Mouse (Mus musculus) bone marrow, adult 2 months (tissue): Measurements from ENCODE around the gene Rbm28. TPM values are rescaled to one million over a fixed set of nuclear protein-coding genes. Genes with fewer than 3 reads are reported as not detected.

Source experiments
- H3K27ac ChIP-seq: fragments of 200-500 bp; 2 replicates; pipeline ENCODE4 v1.5.1; 2012; ENCODE audit warnings: low read depth, mild to moderate bottlenecking, control low read depth, inconsistent platforms, low read length; ENCODE audit not compliant: control insufficient read depth, poor library complexity, insufficient read depth
- H3K4me1 ChIP-seq: fragments of 200-500 bp; 2 replicates; pipeline ENCODE4 v1.6.1; 2011; ENCODE audit warnings: low read length; ENCODE audit not compliant: control insufficient read depth, insufficient read depth
- H3K4me3 ChIP-seq: fragments of 200-500 bp; replicated peaks from 2 replicates; pipeline ENCODE3; 2011; ENCODE audit warnings: mild to moderate bottlenecking, low read depth, low read length, control low read depth; ENCODE audit not compliant: control insufficient read depth
- CTCF ChIP-seq: fragments of 200-500 bp; IDR thresholded peaks from 2 replicates; pipeline ENCODE4 v1.5.1; 2011; ENCODE audit warnings: low read length, control low read depth; ENCODE audit not compliant: control insufficient read depth, insufficient read depth
- POLR2A ChIP-seq: fragments of 200-500 bp; IDR thresholded peaks from 2 replicates; pipeline ENCODE4 v1.6.1; 2011; ENCODE audit warnings: low read depth, mild to moderate bottlenecking, control low read depth, low read length, borderline replicate concordance; ENCODE audit not compliant: control insufficient read depth
- WGBS: fragments of 180-500 bp; shearing (Covaris S2); methylation state at CpG from one replicate; pipeline ENCODE4 v1.1.7; 2018; 5-methylcytosine and 5-hydroxymethylcytosine counted together
- polyA plus RNA-seq: library from polyadenylated mRNA; stranded (reverse); fragments of >200 nt; gene quantifications from 2 replicates; pipeline ENCODE4 v1.2.4, GENCODE M21; 2011; ENCODE audit warnings: low replicate concordance; ENCODE audit not compliant: missing spikeins, insufficient read depth, insufficient read length

Gene Rbm28
- polyA plus RNA-seq, 1 experiment, result 21.5 TPM

DNA sequence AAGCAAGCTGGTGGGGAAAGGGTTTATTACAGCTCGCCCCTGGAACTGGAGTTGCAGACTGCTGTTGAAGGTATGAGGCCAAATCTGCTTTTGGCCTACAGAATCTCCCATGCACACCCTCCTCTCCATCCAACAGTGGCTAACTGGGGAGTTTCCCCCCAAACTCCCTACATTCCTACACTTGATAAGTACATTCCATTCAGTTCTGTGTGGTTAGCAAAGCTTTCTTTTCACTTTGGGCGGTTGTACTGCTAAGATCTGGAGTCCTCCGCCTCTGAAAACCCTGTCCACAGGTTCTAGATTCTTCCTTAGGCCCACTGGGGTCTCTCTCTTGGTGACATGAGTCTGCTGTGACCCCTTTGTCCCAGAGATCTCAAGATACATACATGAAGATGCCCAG lies 19.8 kb downstream of the Rbm28 start:
- Histone ChIP-seq H3K4me3 (no peak overlapping the region), H3K4me1 (no peaks in the 10 kb centered on the region), H3K27ac (no peak overlapping the region)
- 94% methylated on average over 3 of the region's 3 CpGs for WGBS
- TF ChIP-seq POLR2A (no peak), CTCF (no peak)

DNA sequence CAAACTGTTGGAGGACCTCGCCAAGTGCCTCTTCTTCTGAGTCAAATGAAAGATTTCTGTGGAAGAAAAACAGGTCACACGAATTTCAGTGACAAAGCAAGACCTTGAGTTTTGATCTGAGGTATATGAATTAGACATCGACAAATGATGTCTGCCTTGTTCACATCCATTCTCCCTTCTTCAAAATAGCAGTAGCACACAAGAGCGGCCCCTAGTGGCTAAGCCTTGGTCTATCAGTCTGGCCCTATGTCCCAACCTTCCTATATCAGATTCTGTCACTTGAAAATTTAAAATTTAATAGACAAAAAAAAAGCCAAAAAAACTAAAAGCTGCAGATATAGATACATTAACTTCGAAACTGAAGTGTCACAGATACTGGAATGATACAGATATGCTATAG lies 21.2 kb downstream of the Rbm28 start:
- Histone ChIP-seq H3K27ac (no peak overlapping the region), H3K4me3 (no peak overlapping the region), H3K4me1 (no peaks in the 10 kb centered on the region; the same call in 1 of the 2 replicates)
- TF ChIP-seq POLR2A (no peak), CTCF (peak; percentile 51)
- WGBS, result 39% methylated on average over 5 of the region's 5 CpGs

DNA sequence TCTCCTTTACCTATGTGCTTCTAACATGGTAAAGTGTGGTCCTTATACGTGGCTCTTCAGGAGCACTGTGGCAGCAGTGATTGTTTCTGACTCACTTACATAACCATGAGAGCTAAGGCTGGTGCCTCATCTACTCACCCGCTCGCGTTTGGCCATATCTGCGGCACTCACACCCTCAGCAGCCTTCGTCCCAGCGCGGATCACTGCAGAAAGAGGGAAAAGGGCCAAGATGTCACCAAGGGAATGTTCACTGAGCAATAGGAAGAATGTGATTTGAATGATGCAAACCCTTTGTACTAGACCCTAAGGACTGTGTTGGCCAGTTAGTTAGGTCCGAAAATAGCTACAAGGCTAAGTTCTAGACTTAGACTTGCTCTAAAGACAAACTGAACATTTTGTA lies 27.4 kb downstream of the Rbm28 start:
- TF ChIP-seq CTCF (no peak), POLR2A (no peak)
- Histone ChIP-seq H3K27ac (no peak overlapping the region), H3K4me3 (no peak overlapping the region), H3K4me1 (no peaks in the 10 kb centered on the region; the same call in 1 of the 2 replicates)
- 90% methylated on average over 9 of the region's 9 CpGs for WGBS

DNA sequence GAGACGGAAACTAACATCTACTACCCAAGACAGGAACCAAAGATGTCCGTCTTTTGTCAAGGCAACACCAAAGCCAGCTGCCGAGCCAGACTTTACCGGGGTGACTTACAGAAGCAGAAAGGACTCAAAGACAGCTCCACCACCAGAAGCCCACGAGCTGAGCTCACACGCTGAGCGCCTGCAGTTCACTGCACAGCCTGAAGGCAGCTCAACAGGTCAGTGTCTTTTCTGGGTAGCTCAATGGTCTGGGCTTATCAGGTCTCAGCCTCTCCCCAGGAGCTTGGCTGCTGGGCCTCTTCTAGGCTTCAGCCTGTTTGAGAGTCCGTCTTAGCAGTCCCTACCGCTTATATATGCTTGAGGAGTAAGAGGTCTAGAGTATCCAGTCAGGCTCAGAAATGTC lies 31.7 kb downstream of the Rbm28 start:
- no peak overlapping the region for H3K4me3 ChIP-seq
- TF ChIP-seq CTCF (no peak), POLR2A (no peak)

DNA sequence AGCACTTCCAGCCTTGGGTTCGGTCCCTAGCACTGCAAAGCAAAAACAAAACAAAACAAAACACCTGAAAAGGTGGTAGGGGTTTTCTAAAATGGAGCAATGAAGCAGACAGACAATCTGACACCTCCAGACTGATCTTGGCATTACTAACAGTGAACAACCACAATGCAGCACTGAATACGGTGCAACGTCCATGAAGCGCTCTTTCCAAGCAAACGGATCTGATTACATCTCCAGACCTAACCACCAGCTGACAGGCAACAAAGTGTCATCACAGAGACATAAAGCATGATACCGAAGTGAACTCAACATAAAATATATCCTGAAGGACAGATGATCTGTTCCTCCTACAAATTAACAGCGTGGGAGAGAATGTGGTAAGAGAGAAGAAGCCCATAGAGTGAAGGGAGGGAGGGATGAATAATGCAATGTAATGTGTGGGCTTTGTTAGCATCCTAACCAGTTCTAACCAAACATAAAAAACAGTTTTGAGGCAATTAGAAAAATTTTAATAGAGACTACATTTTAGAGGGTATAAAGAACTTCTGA lies 37.9 kb downstream of the Rbm28 start:
- 88% methylated on average over 7 of the region's 7 CpGs for WGBS
- TF ChIP-seq POLR2A (no peak), CTCF (no peak)
- H3K4me3 ChIP-seq, result no peak overlapping the region
- H3K4me1 ChIP-seq, result no peaks in the 10 kb centered on the region
- H3K27ac ChIP-seq, result no peak overlapping the region

More for the DNA sequence above, 31.7 kb downstream of the Rbm28 start:
- WGBS, result 94% methylated on average over 9 of the region's 9 CpGs
- no peak overlapping the region; the same call in 1 of the 2 replicates for H3K27ac ChIP-seq
- H3K4me1 ChIP-seq, result no peaks in the 10 kb centered on the region

- H3K4me3 ChIP-seq, result no peak overlapping the region
- H3K27ac ChIP-seq, result no peak overlapping the region
- H3K4me1 ChIP-seq, result no peaks in the 10 kb centered on the region
- TF ChIP-seq CTCF (no peak), POLR2A (no peak)
- 87% methylated on average over 13 of the region's 13 CpGs for WGBS
Observed at GRCm38 (mm10) chr6:29119990-29120389, 44.8 kb downstream of the Rbm28 start.

- no peak overlapping the region for H3K4me3 ChIP-seq
- H3K27ac ChIP-seq, result no peak overlapping the region
- H3K4me1 ChIP-seq, result no peaks in the 10 kb centered on the region
- WGBS, result 73% methylated on average over 4 of the region's 4 CpGs
- TF ChIP-seq CTCF (no peak), POLR2A (no peak)
Observed at GRCm38 (mm10) chr6:29118963-29119362, 45.8 kb downstream of the Rbm28 start.

DNA sequence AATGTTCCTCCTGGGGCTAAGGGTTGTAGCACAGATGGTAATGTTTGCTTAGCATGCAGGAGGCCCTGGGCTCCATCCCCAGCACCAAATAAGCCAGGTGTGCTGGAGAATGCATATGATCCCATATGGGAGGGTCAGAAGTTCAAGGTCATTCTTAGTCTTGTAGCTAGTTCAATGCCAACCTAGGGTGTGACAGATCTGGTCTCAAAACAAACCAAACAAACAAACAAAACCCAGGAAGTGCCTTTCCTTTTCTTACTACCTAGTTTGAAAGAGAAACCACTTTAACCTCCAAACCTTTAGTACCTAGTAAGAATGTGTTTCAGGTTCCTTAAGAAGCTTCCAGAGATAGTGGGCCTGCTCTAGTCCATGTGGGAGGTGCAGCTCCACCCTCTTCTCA lies 46.6 kb downstream of the Rbm28 start:
- TF ChIP-seq POLR2A (no peak), CTCF (no peak)
- H3K4me3 ChIP-seq, result no peak overlapping the region
- no peaks in the 10 kb centered on the region for H3K4me1 ChIP-seq
- no peak overlapping the region for H3K27ac ChIP-seq

GRCm38 (mm10) chr6:29117417-29118104 lies 47.2 kb downstream of the Rbm28 start:
- TF ChIP-seq POLR2A (no peak), CTCF (no peak)
- no peaks in the 10 kb centered on the region for H3K4me1 ChIP-seq
- H3K4me3 ChIP-seq, result no peak overlapping the region
- WGBS, result 65% methylated on average over 7 of the region's 7 CpGs
- no peak overlapping the region for H3K27ac ChIP-seq
